Mouse (Mus musculus) B cell, adult (primary cell): ENCODE measurements around the gene Mep1a. TPM values are rescaled to one million over a fixed set of nuclear protein-coding genes. Genes with fewer than 3 reads are reported as not detected.

Experiments
- total RNA-seq: library from RNA; stranded (reverse); gene quantifications from 4 replicates; pipeline ENCODE4 v1.2.4, GENCODE M21; 2023; ENCODE audit not compliant: inconsistent age

The Mep1a gene
- total RNA-seq, result not detected in 4 replicates

GRCm38 (mm10) chr17:43502592-43502991 is at the start of gene Mep1a:
Gene Mep1a (minus strand): TSS chr17:43502812.

DNA sequence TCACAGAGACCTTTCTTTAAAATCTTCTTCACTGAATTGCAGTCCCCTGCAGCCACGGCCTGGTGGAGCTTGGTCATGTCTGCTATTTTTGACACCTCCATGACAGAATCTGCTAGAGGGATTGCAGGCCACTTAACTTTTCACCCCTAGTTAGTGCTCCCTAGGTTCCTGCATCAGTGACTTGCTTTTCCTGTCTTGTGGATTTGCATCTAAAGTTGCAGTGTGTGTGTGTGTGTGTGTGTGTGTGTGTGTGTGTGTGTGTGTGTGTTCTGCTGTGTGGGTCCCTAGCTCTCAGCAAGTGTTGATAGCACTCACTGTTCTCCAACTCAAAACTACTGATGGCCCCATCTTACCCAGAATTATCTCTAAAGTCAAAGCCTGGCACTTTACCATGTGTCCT is 40.9 kb upstream of the Mep1a start, which contains the start of gene Ankrd66:
Gene Ankrd66, minus strand, starts transcription at position 101 of the 400 bp plus-strand sequence.

Other genes with a start within 250 kb of the Mep1a start
- gene Adgrf1, start 232.5 kb downstream of the Mep1a start, total RNA-seq, result not detected in 4 replicates
- gene Adgrf5, start 142.4 kb downstream of the Mep1a start, total RNA-seq, result 0.06 TPM in 1 of 4 replicates, not detected in the others
- not detected in 4 replicates for gene Ankrd66, start 40.8 kb upstream of the Mep1a start, total RNA-seq
- gene Pla2g7, start 65.3 kb upstream of the Mep1a start, total RNA-seq, result 6.8 to 10.7 TPM (median 9.7 TPM) in 4 replicates
- gene Tdrd6, start 127.5 kb upstream of the Mep1a start, total RNA-seq, result not detected in 4 replicates
- 2.6 to 6.1 TPM (median 3.6 TPM) in 4 replicates for gene Slc25a27, start 164.4 kb upstream of the Mep1a start, total RNA-seq
- gene Cyp39a1, start 164.6 kb upstream of the Mep1a start, total RNA-seq, result 11.9 to 17.1 TPM (median 14.1 TPM) in 4 replicates